Mouse (Mus musculus): ENCODE measurements around the gene Hltf.
A peak's percentile ranks its signal among the peaks of the same experiment; 100 is the strongest.
"Not testable (repeated sequence)": the region's sequence is repeated elsewhere in the genome, so short reads cannot be mapped to it uniquely, and the experiment has no call there.

Gene Hltf

GRCm38 (mm10) chr3:20104776-20105175 is 47.2 kb downstream of the Hltf start:
- DNase-seq (ENCODE audit: low spot score): no peak

GRCm38 (mm10) chr3:20108881-20109280 is 51.3 kb downstream of the Hltf start:
- DNase-seq (ENCODE audit: low spot score): no peak

DNA sequence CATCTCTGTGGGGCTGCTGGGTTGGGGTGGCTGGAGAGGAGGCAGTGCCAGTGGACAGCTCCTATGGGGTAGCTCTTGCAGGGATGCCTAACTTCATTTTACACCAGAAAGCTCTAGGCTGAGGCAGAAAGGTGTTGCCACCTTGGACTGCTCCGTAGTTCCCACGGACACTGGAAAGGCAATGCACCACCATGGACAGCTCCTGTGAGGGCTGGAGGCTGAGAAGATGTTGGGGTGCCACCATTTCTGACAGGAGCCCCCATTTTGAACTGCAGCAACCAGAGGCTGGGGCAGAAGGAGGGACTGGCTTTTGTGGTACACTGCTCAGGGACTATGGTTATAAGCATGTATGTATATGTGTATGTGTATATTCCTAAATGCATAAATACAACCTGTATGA is 54.3 kb downstream of the Hltf start:
- no peak for DNase-seq (ENCODE audit: low spot score)

- DNase-seq (ENCODE audit: low spot score): no peak
Measured at GRCm38 (mm10) chr3:20119044-20119591, 61.5 kb downstream of the Hltf start.

DNA sequence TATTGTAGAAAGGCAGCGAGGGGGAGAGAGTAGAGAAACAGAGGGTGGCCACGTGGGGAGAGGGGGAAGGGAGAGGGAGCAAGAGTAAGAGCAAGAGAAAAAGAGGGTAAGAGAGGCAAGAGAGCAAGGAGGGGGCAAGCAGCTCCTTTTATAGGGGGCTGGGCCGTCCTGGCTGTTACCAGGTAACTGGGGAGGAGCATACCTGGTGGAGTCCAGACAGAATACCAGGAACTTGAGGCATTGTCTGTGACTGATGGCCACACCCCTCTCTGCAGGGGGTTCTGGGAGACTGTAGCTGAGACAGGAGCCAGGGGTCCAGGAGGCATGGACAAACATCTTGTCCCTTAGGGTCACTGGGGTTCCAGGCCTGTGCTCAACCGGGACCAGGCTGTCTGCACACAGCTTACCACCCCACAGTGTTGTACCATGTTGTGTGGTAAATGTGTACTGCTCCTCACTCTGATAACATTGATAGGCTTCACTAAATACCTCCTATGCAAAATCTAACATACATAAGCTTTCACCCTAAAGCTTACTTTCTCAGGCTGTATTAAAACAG is 62.2 kb downstream of the Hltf start:
- no peak for DNase-seq (ENCODE audit: low spot score)

DNA sequence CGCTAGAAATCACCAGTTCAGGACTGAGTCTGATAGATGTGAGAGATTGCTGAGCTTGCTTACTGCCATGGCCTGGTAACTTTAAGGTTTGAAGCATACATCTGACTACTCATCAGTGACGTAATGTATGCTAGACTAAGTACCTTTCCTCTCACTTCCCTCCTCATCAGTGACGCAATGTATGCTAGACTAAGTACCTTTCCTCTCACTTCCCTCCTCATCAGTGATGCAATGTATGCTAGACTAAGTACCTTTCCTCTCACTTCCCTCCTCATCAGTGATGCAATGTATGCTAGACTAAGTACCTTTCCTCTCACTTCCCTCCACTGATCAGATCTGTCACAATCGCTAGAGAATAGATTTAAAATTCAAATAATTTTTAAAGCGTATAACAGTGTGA is 64.0 kb downstream of the Hltf start:
- DNase-seq (ENCODE audit: low spot score): not testable (repeated sequence)

DNA sequence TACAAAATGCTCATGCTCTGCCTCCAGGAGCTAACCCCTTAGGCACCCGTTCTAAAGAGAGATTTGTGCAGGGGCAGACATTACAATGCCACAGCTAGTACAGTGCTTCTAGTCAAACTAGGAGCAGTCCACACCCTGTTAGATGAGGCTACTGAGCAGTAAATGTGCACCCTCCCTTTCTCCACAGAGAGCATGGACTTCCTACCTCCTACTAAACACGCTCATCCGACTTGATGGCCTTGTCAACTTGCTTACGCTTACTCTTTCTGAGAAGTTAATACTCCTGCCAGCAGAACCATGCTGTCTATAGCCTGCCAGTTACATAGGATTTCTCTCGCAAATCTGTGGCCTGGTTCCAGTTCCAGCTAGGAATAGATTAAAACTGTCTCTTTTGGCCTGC is 68.0 kb downstream of the Hltf start:
- DNase-seq (ENCODE audit: low spot score): no peak

DNA sequence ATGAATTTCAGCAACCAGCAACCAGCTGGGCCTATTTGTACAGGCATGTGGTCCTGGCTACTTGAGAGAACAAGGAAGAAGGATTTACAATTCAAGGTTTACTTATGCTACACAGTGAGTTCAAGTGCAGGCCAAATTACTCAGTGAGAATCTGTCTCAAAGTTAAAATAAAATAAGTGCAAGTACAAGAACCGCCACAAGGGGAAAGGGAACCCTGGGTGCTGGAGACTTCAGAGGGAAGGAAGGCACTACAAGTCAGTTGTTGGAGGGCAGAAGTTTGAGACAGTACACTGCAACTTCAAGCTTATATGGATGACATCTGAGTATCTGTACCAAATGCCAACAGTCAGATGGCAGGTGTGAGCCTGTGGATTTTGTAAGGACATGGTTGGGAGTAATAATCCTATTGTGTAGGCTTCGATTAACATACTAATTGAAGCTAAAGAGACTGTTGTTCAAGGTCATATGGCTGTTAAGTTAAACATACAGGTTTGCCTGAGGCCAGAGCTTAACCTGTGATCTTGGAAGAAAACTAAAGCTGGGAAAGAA is 69.5 kb downstream of the Hltf start:
- no peak for DNase-seq (ENCODE audit: low spot score)

DNA sequence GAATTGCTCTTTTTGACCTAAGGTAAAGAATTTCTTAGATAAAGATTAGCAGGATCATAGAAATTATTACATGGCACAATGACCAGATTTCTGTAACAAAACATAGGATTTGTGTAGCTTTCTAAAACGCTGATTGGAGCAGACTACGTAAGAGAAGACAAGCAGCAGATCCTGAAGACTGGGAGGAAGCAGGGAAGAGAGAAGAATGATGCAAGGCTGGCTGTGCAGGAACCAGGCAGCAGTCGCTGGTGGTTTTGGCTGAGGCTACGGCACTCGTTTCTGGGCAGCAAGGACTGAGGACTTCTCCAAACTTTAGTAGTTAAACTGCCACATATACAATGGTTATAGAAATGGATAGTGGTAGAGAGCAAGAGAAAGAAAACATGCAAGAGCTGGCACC is 71.9 kb downstream of the Hltf start:
- no peak for DNase-seq (ENCODE audit: low spot score)

GRCm38 (mm10) chr3:20130456-20131349 is 73.1 kb downstream of the Hltf start:
- peak; percentile 49 for DNase-seq (ENCODE audit: low spot score)

DNA sequence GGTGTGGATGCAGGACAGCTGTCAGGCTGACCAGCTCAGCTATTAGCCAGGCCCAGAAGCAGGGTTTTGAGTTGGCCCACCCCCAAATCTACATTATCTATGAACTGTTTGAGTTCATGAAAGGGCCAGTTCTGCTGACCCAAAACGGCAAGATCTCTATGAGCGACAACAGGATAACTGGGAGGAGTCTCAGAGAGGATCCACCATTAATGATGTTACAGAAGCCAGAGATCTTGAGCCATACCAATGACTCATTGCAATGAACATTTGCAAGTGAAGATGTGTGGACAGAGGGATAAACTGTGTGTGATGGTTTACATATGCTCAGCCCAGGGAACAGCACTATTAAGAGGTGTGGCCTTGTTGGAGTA is 73.7 kb downstream of the Hltf start:
- no peak for DNase-seq (ENCODE audit: low spot score)

- DNase-seq (ENCODE audit: low spot score): peak; percentile 78
Measured at GRCm38 (mm10) chr3:20132731-20133130, 75.1 kb downstream of the Hltf start.

GRCm38 (mm10) chr3:20133745-20134144 is 76.1 kb downstream of the Hltf start:
- no peak for DNase-seq (ENCODE audit: low spot score)

DNA sequence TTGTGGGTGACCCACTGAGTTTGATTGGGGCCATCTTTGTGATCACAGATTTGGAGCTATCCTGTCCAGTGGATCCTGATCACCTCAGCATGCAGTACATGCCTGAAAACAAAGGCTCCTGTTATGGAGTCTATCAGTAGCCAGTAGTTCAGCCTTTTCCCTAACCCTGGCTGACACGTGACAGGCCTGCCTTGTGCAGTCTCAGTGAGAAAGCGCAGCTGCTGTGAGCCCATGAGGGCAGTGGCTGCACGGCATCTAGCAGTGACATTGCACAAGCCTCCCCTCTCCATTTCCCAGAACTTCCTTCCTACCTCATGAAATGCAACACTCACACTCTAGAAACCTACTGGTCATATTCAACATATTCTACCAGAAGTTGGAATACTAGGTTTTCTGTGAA is 76.9 kb downstream of the Hltf start:
- no peak for DNase-seq (ENCODE audit: low spot score)

- no peak for DNase-seq (ENCODE audit: low spot score)
Measured at GRCm38 (mm10) chr3:20136868-20137581, 79.4 kb downstream of the Hltf start.

GRCm38 (mm10) chr3:20141240-20141639 is 83.6 kb downstream of the Hltf start:
- no peak for DNase-seq (ENCODE audit: low spot score)

GRCm38 (mm10) chr3:20141679-20142078 is 84.1 kb downstream of the Hltf start:
- no peak for DNase-seq (ENCODE audit: low spot score)

DNA sequence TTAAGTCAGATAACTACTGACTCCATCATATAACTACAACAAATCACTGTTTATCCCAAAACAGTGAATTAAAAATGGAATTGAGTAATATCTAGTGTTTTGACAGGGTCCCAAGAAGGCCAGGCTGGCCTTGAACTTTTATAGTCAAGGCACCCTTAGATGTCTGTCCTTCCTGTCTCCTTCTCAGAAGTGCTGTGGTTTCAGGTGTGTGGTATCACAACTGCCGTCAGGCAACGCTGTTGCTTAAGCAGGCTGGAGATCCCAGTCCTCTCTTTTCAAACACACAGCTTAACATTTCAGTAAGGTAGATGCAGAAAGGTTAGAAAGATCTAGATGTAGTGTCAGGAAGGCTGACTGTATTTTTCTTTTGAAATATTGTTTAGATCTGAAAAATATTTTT is 84.5 kb downstream of the Hltf start:
- DNase-seq (ENCODE audit: low spot score): no peak

- no peak for DNase-seq (ENCODE audit: low spot score)
Measured at GRCm38 (mm10) chr3:20142576-20142975, 85.0 kb downstream of the Hltf start.

DNA sequence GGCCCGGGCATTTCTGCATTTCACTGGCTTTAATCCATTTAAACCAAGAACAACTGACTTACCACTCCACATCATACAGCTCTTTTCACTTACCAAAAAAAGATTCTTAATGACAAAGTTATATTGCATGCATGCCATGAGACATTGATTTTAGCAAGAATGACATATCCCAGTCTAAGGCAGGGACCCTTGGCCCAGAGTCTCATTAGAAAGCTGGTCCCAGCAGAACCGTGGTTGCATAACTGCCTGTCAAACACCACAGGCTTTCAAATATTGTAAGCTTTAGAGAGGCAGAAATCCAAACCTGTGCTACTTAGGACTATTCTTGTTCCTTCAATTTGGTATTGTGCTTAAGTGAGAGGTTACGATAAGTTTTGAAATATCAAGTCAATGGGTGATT is 86.1 kb downstream of the Hltf start:
- DNase-seq (ENCODE audit: low spot score): peak; percentile 69

GRCm38 (mm10) chr3:20144401-20144800 is 86.8 kb downstream of the Hltf start:
- peak; percentile 66 for DNase-seq (ENCODE audit: low spot score)

DNA sequence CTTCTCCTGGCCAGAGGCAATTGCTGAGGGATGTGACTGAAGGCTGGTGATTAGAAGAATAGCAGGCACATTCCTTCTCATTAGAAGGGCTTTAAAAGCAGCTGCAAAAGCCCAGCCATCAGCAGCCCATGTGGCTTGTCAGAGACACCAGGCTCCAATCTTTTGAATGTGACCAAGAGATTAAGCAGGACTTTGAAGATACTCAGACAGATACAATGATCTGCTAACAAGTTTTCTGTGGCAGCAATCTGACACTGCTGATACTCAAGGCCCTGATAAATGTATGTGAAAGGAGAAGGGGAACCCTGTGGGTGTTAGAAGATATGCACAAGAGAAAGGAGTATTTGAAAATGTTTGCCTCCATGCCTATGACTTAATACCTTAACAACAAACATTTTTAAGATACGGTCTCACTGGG is 88.1 kb downstream of the Hltf start:
- DNase-seq (ENCODE audit: low spot score): no peak
